Mouse (Mus musculus) layer of hippocampus, postnatal 25 days (tissue): ENCODE results near the gene Tmem243. TPM values are rescaled to one million over a fixed set of nuclear protein-coding genes. Genes with fewer than 3 reads are reported as not detected.
"Not testable (repeated sequence)": the region's sequence is repeated elsewhere in the genome, so short reads cannot be mapped to it uniquely, and the experiment has no call there.

Experiments
- DNase-seq, 2 experiments: peaks; one replicate each; pipeline ENCODE4 v3.0.0; 2022; ENCODE audit warnings: mixed read lengths in 2 of 2, low spot score in 1 of 2; ENCODE audit errors: extremely low spot score in 1 of 2
- total RNA-seq, 2 experiments: library from RNA; stranded (reverse); gene quantifications; 2 replicates each; pipeline ENCODE4 v1.2.3; 2021

The Tmem243 gene
- total RNA-seq, 2 experiments from 2014 or later, result 8.8 to 10.2 TPM

DNA sequence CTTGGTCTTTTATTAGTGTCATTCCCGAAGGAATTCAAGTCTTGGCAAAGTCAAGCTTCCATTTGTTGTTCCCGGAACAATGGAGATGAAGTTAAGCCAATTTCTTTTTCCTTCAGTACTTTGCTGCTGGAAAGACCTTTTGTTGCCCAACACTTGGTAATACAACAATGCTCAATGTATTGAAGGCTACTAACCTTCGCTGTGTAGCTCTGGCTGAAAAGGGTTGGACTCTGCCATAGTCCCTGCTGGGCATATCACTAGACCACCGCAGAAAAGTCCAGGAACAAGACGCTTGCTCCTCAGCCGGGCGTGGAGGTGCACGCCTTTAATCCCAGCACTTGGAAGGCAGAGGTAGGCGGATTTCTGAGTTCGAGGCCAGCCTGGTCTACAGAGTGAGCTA, 64.7 kb downstream of the Tmem243 start:
- DNase-seq, result not testable (repeated sequence)

DNA sequence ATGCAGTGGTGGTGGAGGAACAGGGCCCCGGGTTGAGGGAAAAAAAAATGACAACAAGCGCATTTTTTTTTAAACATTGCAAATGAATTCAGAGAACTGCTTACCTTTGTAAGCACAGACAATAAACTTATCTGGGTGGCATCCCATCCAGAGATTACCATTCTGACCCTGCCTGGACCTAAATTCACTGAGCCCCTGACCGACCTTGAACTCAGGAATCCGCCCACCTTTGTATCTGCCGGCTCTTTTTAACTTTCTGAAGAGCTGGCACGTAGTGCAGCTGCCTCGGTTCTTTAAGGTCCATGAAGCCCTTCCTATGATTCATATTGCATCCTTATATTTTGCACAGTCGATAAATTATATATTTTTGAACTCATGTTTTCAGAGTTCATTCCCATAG, 65.9 kb downstream of the Tmem243 start:
- no peak for DNase-seq

DNA sequence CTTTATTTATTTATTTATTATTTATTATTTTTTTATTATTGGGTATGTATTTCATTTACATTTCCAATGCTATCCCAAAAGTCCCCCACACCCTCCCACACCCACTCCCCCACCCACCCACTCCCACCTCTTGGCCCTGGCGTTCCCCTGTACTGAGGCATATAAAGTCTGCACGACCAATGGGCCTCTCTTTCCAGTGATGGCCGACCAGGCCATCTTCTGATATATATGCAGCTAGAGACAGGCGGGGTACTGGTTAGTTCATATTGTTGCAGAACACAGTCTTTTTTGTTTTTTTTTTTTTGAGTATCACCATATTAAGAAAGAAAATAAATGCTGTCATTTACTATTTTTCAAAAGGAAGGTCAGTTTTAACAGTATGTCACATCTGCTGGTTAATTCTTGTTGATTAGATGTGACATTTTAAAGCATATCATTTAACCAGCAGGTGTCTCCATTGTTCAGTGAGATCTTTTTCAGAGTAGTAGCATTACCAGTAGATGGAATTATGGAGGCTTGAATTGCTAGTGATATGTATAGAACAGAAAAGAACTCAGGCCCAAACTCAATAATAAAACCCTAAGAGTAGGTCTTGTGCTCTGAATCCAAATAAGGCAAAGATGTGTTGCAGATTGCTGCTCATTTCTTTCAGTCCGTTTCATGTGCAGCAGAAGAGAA, 69.0 kb downstream of the Tmem243 start:
- not testable (repeated sequence) for DNase-seq

DNA sequence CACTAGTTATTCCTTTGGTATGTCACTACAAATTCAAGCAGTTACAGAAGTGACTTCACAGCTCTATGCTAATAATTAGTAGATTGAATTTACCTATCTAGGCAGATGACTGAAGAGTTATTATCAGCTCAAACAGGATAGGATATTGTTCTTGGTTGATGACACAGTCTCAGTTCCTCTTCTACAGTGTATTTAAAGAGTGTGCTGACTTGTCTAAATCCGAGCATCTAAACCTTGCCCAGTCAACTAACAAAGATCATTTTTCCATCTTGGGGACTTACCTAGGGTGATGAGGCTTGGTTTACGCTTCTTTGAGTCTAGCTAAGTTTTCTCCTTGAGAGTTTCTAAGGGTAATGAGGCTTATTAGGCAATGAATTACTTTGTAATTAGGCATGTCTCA, 72.8 kb downstream of the Tmem243 start:
- DNase-seq, result no peak

DNA sequence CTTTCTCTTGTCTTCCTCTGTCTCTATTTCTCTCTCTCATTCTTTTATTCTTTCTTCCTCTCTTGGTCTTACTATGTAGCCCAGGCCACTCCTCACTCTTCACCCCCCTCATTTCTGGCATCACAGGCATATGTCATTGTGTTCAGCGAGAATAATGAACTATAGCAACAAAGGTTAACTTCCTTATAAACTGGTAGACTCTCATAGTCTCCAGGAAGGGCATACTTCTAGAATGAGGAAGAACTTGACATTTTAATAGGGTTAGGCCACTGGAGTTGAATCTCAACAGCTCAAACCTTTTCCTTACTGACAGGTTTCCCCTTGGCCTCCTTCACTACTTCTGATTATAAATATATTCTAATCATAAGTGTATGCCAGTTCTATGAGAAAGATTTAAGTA, 86.0 kb downstream of the Tmem243 start:
- no peak for DNase-seq

Other genes starting within 250 kb of the Tmem243 start
- gene Abcb4, start 207.0 kb upstream of the Tmem243 start, total RNA-seq, result 1 to 10 TPM; 4.4 to 5.7 TPM
- 10 to 100 TPM; 23.8 to 25.2 TPM for gene Crot, start 103.3 kb upstream of the Tmem243 start, total RNA-seq
- gene Dmtf1, start 61.1 kb downstream of the Tmem243 start, total RNA-seq, result 10 to 100 TPM; 47.0 to 49.8 TPM
- 10 to 100 TPM; 19.3 to 20.8 TPM for gene 9330182L06Rik, start 165.4 kb downstream of the Tmem243 start, total RNA-seq